Mouse (Mus musculus) gastrocnemius, postnatal 14 days (tissue): ENCODE results near the gene Olfr324. TPM values are rescaled to one million over a fixed set of nuclear protein-coding genes. Genes with fewer than 3 reads are reported as not detected.

Experiments used
- DNase-seq: peaks from one replicate; pipeline ENCODE4 v3.0.0; 2021; ENCODE audit warnings: mixed read lengths
- intact Hi-C: fragments of 180-260 bp; cut with DNase I; formaldehyde crosslinking; loops from one replicate; pipeline ENCODE4 v1.15.1; 2025; ENCODE audit warnings: low total_unique reads
- long read RNA-seq, 2 experiments: library from polyadenylated mRNA; stranded (forward); transcript quantifications; one replicate each; pipeline ENCODE4 v2.0.0; 2021
- total RNA-seq, 2 experiments: library from RNA; stranded (reverse); gene quantifications; 2 replicates each; pipeline ENCODE4 v1.2.3; 2021

Olfr324 gene
- not detected for total RNA-seq
- long read RNA-seq, experiment 1: 0 reads
- long read RNA-seq, experiment 2: 0 reads

- intact Hi-C loops: no loop called here
- DNase-seq: no peak
Observed at GRCm38 (mm10) chr11:58594814-58595213, at the start of gene Olfr324. Gene Olfr324, plus strand, starts transcription at chr11:58595114.

- DNase-seq: no peak
- intact Hi-C loops: no loop called here
Observed at GRCm38 (mm10) chr11:58546322-58546721, 48.6 kb upstream of the Olfr324 start, which contains the start of gene Olfr329-ps. Gene Olfr329-ps, minus strand, starts transcription at chr11:58546422.

- intact Hi-C loops: no loop called here
- DNase-seq: no peak
Observed at GRCm38 (mm10) chr11:58555536-58555935, 39.4 kb upstream of the Olfr324 start, which contains the start of gene Olfr328. Gene Olfr328, minus strand, starts transcription at chr11:58555636.

DNA sequence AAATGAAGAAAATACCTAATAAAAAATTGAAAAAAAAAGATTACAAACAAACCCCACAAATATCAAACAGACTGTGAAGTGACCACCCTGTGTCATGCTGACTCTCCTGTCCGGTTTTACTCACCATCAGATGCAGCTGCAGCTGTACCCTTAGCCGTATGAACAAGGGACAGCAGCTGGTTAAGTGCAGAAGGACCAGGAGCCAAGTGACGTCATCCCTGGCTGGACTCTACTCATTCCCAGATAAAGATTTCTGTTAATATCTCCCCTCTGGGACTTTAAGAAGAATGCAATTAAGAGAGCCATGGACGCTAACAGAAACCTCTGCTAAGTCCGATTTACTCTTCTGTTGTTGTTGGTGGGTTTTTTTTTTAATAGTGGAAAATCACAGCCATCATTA lies 24.5 kb upstream of the Olfr324 start, which contains the start of gene Olfr224:
Gene Olfr224, minus strand, starts transcription at position 149 of the 400 bp plus-strand sequence.
- intact Hi-C loops: no loop called here
- peak; percentile 64 for DNase-seq

DNA sequence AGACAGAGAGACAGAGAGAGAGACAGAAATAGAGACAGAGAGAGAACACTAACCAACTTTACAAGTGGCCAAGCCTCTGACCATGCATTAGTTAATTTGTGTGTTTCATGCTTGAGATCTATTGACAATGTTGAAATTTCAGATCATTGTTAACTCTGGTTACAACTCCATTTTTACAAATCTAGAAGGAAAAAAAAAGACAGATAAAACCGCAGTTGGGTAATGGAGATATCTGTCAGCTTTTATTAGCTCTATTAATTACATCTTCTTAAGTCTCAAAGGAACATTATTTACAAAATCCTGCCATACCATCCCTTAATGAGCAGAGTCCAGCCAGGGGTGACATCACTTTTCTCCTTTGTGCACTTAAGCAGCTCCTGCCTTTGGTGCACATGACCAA lies 17.5 kb upstream of the Olfr324 start, which contains the start of gene Olfr325:
Gene Olfr325, plus strand, starts transcription at position 301 of the 400 bp plus-strand sequence.
- DNase-seq: no peak
- intact Hi-C loops: no loop called here

DNA sequence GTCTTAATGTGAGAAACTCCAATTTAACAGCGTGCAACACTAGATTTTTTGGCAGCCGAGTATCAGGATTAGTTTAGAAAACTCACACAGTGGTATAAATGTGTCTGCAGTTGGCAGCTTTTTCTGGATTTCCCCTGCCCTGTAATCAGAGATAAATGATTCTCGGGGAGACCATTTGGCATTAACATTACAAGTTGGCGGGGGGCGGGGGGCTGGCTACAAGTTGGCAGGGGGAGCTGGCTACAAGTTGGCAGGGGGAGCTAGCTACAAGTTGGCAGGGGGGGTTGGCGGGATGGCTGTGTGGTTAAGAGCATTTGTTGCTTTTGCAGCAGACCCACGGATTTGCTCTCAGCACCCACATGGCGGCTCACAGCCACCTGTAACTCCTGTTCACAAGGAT lies 16.3 kb upstream of the Olfr324 start:
- intact Hi-C loops: no loop called here
- no peak for DNase-seq

DNA sequence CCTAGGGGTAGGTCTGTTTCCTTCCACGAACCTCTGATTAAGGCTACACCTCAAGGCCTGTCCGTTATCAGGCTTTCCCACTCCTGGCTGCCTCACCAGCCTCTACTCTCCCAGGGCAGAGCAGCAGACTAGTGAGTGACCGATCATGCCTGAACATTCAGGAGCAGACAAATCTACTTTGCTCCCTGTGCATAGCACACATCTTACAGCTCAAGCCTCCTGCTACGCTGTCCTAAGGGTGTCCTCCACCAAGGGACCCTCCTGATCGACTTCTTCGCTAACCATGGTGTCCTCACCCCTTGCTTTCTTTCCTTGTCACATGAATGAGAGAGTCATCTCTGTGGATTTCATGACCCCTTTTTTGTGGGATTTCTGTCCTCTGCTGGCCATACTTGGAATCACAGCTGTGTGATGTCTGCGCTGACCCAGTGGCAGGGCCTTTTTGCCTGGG lies 7.0 kb upstream of the Olfr324 start:
- DNase-seq: peak; percentile 38
- intact Hi-C loops: loop anchor here (5.0 kb wide), 1 partner anchor 186 kb away; no protein-coding TSS in a partner anchor

GRCm38 (mm10) chr11:58588620-58589250 lies 6.2 kb upstream of the Olfr324 start:
- intact Hi-C loops: loop anchor here (5.0 kb wide), 1 partner anchor 186 kb away; no protein-coding TSS in a partner anchor
- DNase-seq: no peak

DNA sequence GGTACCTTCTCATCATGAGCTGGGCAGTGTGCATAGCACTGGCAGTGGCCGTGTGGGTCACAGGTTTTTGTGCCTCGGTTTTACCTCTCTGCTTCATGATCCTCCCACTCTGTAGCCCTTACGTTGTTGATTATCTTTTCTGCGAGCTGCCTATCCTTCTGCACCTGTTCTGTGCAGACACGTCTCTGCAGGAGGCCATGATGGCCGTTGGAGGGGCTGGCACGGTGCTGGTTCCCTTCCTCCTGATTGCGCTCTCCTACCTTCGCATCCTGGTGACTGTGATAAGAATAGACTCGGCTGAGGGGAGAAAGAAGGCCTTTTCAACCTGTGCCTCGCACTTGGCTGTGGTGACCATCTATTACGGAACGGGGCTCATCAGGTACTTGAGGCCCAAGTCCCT lies 2.9 kb downstream of the Olfr324 start:
- no peak for DNase-seq
- intact Hi-C loops: no loop called here

- intact Hi-C loops: no loop called here
- no peak for DNase-seq
Observed at GRCm38 (mm10) chr11:58602062-58602461, 7.1 kb downstream of the Olfr324 start.

DNA sequence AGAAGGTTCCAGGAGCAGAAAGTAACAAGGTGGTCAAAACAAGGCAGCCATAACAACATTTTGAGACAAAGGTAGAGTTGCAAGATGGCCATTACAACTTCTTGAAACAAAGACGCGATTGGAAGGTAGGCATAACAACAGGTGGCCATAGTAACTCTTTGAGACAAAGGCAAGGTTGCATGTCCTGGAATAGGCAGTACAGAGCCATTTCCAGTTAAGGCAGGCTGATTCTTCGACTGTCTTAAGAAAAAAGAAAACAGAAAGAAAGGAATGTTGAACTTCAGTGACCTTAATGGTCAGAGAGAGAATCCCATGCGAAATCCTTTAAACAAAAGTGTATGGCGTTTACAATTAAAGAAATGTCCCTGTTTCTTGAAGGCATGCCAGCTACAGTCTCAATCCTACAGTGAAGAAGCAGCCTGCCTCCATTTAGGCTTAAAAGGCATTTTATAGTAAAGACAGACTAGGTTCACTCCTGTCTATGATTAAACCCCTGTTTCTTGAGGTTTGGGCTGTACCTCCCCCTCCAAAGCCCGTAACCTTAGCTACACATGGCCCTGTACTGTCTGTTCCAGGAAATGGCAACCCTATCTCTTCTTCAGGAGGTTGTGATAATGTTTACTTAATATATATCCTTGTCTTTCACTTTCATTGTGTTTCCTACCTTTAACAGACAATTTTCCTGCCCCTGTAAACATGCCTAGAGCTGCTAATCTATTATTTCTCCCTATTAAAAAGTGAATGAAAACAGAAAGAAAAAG lies 8.1 kb downstream of the Olfr324 start:
- DNase-seq: no peak
- intact Hi-C loops: no loop called here

- DNase-seq: no peak
- intact Hi-C loops: no loop called here
Observed at GRCm38 (mm10) chr11:58604688-58605087, 9.8 kb downstream of the Olfr324 start.

DNA sequence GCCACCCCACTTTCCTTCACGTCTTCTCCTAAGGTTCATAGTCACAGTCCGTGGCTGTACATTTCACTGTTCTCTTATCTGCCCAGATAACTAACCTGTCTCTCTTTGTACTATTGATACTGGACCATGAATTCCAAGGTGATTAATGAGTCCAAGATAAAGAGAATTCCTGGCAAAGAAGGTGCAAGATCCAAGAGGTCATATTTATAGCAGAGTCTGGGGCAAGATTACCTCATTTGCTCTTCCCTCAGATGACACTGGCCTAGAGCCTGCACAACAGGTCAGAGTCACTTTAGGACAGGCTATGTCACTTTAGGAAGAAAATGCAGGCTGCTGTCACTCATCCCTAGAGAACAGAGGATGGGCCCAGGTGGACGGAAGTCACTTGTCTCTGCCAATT lies 10.3 kb downstream of the Olfr324 start:
- no peak for DNase-seq
- intact Hi-C loops: no loop called here

DNA sequence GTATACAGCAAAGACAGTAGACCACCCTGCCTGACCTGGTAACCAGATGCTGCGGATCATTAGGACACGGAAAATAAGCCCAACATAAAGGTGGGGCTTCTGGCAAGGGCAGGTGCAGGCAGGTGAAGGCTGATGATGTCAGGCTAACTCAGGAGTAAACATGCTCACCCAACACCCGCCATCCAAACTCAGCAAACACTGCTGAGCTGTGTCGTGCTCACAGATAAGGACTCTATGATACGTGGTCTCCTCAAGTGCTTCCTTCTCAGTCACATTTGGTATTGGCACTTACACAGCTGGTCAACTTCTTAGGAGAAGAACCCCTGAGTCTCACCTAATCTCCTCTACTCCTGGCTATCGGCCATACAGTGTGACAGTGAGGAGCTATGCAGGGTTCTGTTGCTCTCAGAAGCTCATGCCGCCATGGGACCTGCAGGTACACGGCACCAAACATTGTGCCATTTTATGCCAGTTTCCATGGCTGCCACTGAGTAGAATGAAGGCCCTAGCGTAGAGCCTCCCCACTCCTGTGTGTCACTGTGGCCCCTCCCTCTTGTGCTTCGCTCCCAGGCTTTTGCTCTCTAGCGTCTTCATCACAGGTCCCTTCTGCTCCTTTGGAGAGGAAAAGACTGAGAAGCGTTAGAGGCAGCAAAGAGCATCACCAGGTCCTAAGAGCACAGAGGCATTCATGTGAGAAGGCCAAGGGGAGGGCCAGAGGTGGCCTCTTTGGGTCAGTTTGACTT lies 11.4 kb downstream of the Olfr324 start:
- DNase-seq: no peak
- intact Hi-C loops: no loop called here

DNA sequence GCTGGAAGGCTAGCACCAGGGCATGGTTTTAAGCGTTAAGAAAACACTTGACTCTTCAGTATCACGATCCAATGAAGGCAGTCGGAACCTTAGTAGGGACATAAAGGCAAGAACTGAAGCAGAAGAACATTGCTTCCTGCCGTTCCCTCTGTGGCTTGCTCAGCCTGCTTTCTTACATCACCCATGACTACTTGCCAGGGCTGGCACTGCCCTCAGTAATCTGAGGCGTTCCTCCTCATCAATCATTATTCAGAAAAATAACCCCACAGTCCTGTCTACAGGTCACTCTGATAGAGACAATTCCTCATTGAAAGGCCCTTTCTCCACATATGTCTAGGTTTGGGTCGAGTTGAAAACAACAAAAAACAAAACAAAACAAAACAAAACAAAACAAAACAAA lies 12.1 kb downstream of the Olfr324 start:
- DNase-seq: no peak
- intact Hi-C loops: no loop called here

DNA sequence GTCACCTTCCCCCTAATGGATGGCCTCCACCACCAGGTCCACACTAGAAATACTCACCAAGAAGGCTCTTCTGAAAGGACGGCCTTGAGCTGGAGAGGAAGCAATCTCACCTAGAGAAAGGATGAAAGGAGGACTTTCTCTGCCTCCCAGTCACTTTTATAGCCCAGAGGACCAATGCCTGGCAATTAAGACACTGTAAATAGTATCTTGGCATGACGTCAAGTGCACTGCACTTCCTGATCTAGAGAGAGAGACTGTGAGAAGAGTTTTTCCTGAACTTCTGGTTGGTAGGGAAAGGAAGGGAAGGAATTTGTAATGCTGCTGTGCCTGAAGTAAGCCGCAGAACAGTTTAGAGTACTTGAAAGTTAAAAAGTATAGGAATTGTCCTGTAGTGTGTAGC lies 18.4 kb downstream of the Olfr324 start:
- intact Hi-C loops: no loop called here
- no peak for DNase-seq

DNA sequence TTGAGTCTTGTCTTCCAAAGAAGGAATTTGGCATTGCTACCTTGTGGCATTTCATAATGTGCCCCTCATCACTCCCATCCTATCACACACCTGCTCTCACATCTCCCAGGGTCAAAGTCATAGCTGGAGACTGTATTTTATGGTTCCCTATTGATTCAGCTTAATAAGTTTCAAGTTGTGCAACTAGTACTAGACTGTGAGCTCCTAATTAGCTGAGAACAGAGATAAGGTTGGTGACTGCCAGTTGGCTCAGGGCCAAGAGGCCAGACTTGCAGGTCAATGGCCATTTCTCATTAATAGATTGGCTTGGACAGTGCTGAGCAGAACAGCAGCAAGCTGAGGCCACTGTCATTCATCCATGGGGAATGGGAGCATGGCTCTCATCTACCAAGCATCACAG lies 19.6 kb downstream of the Olfr324 start:
- DNase-seq: no peak
- intact Hi-C loops: no loop called here

DNA sequence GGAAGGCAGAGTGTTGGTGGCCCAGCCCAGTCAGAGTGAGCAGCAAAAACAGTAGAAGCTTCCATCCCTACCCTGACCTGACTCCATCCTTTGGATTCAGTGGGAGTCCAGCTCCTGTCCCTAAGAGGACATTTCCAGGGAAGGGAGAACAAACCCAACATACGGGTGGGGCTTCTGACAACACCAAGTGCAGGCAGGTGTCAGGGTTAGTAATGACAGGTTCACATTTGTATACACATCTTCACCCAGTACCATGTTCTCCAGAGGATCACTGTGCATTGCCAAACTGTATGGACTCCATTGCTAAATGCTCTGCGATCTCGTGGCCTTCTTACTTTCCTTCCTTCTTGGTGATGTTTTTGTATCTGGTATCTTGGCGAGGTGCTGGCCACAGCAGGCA lies 21.1 kb downstream of the Olfr324 start, which contains the start of gene 2210407C18Rik:
Gene 2210407C18Rik, minus strand, starts transcription at position 101 of the 400 bp plus-strand sequence.
- DNase-seq: no peak
- intact Hi-C loops: no loop called here

GRCm38 (mm10) chr11:58618369-58618768 lies 23.5 kb downstream of the Olfr324 start:
- intact Hi-C loops: no loop called here
- DNase-seq: no peak

GRCm38 (mm10) chr11:58618793-58619192 lies 23.9 kb downstream of the Olfr324 start:
- DNase-seq: no peak
- intact Hi-C loops: no loop called here
